Mouse (Mus musculus) megakaryocyte, embryonic 14.5 days (primary cell): ENCODE results near the gene Zcchc9.

Experiments used
- FLI1 ChIP-seq: IDR thresholded peaks from 2 replicates; pipeline ENCODE4 v1.6.1; 2012; ENCODE audit warnings: low read length, inconsistent platforms, mixed read lengths
- GATA1 ChIP-seq: IDR thresholded peaks from 3 replicates; pipeline ENCODE4 v1.6.1; 2012; ENCODE audit warnings: mixed read lengths, low read length, inconsistent platforms, borderline replicate concordance

DNA sequence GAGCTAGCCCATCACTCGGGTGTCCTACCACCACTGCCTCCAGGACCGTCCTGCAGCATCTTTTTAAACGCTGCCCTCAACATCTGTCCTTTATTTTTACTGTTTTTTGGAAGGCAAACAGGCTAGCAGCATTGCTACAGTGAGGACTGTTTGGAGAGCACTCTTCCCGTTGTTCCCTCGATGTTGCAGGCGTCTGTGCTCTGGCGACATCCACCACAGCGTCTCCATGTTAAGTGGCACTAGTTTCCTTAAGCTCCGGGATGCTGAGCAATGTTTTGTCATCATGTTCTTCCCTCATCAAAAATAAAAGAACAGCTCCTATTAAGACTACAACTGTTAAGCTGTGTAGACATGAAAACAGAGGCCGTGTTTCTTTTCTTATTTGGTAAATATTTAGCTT lies 11.9 kb downstream of the Zcchc9 start:
- TF ChIP-seq GATA1 (no peak), FLI1 (no peak)
